Mouse (Mus musculus) kidney, postnatal 10 days (tissue): ENCODE data around the gene Cd86.

Experiments used
- DNase-seq: peaks from one replicate; pipeline ENCODE4 v3.0.0; 2021; ENCODE audit warnings: mixed read lengths

The Cd86 gene

DNA sequence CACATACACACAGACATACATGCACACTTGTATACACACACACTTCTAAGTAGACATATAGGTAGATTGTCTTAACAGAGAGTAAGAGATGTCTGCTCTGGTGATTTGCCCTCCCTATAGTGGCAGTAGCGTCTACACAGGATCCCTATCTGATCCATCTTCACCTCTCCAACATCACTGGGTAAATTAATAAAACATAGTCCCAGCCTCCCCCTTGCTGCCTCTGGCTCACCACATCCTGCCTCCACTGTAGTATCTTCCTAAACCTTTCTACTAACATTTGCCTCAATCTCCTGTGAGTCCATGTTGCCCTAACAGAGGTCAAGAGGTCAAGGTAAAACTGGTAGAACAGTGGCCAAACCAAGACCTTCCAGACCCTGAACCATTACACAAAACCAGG is 10.7 kb downstream of the Cd86 start:
- DNase-seq = no peak

DNA sequence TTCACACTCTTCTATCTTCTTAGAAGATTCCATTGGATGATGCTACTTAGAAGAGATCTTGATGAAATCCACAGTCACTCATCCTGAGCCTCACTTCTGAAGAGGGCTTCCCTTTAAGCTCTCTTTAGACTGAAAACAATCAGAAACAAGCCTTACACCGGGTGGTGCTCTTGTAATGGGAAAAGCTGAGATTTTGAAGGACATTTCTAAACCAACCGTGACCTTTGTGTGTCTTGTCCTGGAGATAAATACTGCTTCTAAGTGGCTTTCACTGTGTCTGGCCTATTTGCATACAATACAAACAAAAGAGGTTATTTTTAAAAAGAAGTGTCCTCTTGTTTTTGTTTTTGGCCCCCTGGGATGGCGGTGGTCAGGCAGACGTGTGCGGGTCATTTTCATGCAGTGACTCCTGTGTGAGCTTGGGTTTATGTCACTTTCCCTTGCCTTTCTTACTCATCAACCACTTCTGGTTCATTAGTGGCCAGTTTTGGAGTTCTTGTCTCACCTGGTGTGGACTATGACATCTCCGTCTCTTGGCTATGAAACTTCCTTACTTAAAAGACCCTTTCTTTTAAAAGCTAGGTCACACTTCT is 14.6 kb downstream of the Cd86 start:
- no peak for DNase-seq

DNA sequence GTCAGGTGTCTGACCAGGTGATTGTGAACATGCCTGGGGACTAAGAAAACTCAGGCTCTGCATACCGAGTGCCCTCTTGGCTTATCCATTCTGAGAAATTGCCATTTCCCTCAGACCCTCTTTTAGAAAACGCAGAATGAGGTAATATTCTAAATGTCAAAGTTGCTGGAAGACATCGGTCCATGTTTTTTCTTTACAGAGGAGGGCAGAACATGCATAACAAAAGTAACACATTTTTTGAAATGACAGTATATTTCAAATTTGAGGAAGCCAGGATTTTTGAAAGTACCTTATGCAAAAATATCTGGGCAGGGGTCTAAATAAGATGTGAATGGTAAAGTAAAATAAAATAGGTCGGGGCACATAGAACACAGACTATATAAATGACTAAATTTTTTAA is 15.4 kb downstream of the Cd86 start:
- DNase-seq = no peak

DNA sequence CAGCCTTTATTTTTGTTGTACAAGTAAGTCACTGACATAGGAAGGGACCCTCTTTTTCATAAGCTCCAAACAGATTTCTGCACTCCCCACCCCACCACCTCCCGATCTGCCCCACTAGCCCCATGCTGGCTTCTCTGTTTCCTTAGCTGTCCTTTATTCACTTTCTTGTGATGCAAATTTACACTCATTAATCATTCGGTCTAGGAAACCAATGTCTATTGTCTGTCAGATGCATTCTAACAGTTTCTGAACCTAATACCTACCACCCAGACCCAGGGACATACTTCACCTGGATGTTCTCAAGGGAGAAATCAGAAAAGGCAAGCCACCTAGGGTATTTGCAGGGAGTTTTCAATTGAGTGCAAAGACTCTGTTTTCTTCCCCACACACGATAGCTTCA is 16.6 kb downstream of the Cd86 start:
- no peak for DNase-seq

DNA sequence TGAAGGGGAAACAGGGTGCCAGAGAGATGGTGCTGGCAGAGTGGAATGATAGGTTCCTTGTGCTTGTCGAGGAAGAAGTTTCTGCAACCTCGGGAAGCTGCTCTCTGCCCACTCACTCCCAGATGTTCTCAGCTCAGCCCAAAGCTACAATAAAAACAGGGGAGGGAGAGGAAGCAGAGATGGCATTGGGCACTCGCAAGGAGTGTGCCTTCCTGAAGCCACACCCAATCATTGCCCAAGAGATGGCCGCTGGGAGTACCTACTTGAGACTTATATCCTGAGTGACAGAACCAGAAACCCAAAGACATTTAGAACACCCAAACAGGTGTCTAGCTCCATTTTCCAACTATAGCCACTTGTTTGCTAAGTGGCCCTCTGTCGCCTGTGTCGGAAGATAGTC is 20.8 kb downstream of the Cd86 start:
- DNase-seq = no peak

DNA sequence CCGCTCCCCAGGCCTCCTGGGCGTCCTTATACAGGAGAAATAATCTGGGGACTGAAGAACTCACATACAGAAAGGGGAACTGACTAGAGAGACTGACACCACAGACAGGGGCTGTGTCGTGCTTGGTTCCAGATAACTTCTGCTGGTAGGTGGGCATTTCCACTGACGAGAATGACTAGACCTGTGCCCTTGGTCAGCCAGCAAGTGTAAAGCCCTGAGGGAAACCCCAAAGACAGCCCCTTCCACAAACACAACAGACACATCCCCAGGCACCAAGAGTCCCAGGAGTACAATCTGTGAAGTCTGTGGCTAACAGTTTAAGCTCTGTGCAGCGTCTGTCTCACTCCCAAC is 23.2 kb downstream of the Cd86 start:
- no peak for DNase-seq

DNA sequence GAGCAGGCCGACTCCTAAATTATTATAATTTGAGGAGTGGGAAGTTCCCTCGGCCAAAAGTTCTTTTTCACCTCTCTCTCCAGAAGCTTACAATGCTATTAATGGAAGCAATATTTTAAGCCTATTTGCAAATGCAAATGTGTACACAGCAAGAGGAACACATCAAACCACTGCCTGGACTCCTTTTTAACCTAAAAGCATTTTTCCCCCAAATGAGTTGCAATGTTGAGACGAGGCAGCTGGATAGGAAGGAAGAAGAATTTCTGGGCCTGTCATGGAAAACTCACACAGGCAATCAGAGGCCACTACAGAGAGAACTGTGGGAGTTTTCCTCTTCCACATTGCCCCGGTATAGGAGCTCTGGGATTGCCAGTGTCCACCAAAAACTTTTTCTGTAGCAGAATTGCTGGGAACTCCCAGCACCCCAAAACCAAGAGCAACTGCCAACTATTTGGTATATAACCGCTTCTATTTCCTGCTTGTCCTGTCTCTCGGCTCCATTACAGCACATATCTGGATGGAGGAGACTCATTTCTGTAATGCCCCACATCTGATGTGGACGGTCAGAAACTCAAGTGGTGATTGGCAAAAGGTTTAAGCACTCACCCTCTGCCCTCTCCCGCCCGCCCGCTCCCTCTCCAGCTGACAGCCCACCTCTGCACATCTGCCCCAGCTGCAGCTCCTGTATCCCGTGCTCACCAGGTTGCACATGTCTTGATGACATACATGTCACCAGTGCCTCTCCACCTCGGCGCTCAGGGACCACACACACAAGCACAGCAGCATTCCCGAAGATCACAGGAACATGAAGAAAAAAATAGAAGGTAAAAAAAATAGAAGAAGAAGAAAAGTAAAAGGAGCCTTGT is 23.8 kb downstream of the Cd86 start:
- no peak for DNase-seq

DNA sequence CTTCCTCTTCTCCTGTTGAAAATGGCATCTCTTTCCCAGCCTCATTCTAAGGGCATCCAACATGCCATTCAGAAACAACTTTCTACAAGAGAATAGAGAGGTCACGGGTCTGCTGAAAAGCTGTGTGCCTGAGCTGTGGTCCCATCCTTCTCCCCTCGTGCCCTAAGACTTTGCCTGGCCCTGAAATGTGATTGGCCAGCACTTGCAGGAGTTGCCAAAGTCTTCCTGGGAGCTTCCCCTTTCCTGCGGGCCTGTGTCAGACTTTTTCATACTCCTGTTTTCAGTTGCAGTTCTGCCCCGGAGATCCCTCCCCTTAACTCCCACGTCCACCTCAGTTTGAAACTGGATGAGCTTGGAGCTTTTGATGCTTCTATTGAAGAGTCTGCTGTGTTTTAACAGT is 24.9 kb downstream of the Cd86 start:
- DNase-seq = no peak

DNA sequence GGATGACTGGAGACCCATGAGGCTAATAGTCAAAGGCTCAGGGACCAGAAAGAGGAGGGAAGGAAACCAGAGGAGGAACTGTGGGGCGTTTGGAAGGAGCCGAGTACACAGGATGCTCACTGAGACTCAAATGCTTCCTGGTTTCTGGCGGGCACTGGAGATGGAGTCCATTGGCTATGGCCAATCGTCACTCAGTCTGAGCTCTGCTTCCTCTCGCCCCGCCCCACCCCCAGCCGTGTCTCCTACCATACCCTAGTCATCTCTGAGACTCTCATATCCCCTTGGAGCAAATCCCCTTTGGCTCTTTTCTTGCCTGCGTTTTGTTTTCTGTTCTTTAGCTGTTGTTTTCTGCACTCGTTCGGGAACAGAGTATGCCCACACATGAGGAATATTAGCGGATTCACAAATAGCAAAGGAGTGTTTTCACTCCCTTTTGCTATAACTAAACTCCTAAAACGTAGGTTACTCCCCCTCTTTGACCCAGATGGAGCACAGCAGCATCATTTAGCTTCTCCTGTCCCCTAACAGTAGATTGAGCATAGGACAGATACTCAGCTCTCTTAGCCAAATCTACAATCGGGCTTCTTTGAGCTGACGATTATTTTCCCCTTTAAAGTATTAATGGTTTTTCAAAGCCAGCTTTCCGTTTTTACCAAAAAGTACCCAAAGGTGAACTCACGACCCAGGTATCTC is 25.9 kb downstream of the Cd86 start:
- no peak for DNase-seq

DNA sequence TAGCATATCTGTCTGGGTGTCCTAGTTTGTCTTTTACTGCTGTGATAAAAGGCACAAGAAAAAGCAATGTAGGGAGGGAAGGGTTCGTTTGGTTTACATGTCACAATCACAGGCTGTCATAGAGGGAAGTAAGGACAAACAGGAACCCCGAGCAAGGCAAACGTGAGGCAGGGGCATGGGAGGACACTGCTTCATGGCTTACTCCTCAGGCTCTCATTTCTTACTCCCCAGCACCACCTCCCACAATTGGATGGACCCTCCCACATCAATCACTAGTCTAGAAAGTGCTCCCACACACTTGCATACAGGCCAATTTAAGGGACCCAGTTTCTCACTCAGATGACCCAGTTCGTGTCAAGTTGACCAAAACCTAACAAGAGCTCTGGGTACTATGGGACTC is 29.1 kb downstream of the Cd86 start:
- DNase-seq = no peak

DNA sequence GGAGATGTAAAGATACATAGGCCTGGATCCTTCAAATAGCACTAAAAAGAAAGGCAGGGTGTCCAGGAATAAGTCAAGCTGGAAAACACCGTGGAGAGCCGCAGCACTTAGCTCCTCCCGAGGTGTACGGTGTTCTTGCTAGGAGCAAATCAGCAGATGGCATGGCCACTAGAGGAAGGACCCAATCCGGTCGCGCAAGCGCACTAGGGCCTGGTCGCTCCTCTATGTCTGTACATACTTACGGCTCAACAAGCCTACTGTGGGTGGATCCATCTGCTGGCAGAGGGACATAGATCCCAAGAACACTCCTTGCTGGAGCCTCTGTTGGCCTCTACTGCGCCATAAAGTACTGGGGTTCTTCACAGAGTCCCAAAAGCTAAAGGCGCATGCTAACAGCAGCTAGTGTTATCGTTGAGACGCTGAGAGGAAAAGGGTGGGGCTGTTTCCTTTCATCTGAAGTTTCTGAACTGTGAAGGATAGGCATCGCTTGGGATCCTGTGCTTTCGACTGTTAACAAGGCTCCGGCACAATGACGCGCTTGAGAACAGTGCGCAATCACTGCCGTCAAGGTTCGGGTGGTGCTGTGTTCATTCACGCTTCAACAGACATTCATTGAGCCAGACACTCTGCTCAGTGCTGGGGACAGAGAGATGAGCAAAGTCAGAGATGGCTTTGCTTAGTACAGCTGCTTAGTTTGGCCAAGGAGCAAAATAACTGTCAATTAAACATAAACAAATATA is 30.7 kb downstream of the Cd86 start:
- no peak for DNase-seq

DNA sequence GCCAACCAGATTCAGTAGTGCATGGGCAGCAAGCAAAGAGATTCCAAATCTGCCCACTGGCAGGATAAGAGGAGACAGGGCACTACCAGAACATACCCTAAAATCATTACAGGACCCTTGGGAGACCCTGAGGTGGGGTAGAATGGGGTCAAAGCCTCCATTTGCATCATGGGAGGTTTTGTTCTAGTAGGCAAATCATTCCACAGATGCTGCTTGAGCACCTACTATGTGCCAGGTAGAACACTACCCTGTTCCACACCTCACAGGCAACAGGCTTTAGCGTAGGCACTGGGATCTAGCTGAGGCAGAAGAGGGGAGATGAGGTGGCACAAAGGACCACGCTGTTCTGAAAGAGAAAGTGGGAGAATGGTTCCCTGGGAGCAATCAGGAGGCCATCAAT is 31.5 kb downstream of the Cd86 start:
- DNase-seq = no peak

DNA sequence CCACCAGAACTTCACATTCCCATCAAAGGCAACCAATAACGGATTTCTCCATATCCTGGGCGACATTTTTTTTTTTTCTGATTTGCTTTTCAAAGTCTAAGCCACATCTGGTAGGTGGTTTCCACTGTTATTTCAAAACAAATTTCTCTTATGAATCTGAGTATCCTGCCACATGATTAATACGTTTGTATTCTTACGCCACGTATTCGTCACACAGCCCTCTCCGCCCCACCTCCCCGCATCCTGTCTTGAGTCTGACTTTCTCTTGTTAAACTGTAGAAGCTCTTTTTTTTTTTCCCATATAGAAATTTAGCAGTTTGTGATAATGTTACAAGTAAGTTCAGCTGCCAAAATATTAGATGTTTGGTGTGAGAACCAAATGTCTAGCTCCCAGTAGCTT is 33.7 kb downstream of the Cd86 start:
- DNase-seq = no peak

DNA sequence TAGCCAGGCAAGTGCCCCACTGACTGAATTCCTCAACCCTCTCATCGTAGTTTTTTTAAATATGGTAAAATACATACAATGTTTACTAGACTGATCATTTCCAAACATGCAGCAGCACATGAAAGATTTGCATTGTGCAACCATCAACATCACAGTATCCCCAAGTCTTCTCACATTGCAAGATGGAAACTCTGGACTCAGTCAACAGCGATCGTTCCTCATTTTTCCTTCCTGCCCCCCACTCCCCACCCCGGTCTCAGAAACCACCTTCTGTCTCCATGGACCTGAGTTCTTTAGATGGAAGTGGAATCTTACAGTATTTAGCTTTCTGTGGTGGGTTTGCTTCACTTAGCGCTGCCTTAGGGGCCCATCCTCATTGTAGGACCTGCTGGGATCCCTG is 34.3 kb downstream of the Cd86 start:
- DNase-seq = no peak

DNA sequence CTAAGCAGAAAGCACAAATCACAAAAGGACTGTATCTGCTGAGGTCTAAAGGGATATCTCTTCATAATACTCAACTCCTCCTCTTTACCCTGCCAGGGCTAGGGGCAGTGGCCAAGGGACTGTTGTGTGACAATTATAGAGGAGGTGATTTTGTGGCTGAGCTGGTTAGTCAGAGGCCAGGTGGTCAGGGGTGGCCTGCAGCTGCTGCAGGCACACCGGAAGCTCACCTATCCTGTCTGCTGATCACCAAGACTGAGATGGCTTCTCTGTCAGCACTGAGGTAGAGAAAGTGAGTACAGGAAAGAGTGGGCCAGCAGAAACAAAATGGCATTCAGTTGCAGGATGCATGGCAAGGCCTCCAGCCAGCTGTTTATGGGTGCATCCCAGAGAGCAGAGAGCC is 38.1 kb downstream of the Cd86 start:
- no peak for DNase-seq

DNA sequence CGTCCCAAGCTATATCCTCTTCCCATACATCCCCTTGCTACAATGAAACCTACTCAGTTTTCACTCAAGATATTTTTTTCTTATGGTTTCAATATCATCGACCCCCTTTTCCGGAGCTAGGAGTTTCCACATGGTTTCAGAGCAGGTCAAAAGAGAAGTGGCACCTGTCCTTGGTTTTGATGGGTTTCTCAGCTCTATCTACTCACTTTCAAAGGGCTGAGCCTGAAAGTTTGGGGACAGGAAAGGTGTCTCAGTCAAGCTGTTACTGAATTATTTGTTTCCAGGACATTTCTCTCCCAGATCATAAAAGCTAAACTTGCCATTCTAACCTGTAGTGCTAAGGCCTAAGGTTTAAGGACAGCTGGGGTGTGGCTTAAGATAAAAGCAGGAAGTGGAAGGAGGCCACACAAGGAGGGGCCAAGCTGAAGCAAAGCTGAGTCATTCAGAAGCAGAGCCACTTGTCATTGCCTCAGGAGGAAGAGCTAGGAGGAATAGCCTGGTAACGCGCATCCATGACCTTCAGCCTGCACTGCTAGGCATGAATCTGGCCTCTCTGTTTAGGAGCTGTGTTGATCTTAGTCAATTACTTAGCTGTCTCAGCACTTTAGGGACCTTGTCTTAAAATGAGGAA is 39.2 kb downstream of the Cd86 start:
- DNase-seq = no peak

DNA sequence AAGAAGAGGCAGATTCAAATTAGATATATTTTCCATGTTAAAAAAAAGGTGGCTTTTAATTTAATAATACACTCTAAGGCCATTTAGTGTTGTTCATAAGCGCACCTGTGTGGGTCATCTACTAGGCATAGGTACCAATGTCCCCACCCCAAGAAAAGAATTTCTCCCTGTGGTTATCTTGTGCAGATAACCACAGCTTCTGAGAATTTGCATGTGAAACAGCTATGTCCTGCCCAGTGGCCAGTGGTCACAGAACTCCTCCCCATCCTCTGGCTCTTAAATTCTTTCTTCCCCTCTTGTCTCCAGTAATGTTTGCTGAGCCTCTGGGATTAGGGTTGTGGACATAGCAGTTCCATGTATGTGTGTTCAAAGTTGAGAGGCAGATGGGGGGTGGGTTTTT is 40.0 kb downstream of the Cd86 start:
- no peak for DNase-seq

DNA sequence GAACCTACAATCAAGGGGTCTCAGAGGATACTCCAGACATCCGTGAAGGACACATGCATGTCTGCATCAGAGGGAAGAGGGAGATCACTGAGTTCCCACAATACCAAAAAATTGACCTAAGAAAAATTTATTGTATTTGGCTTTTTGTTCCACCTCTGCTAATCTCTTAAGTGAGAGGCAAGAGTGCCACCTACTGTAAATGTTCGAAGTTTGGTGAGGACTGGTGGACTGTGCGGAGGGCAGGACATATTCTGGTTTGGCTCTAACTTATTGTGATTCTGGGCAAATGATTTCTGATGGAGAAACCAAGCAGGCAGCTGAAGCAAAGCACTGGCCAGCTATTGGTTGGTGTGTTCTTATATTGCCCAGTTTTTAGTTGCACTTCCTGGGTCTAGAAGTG is 43.6 kb downstream of the Cd86 start:
- peak; percentile 21 for DNase-seq

DNA sequence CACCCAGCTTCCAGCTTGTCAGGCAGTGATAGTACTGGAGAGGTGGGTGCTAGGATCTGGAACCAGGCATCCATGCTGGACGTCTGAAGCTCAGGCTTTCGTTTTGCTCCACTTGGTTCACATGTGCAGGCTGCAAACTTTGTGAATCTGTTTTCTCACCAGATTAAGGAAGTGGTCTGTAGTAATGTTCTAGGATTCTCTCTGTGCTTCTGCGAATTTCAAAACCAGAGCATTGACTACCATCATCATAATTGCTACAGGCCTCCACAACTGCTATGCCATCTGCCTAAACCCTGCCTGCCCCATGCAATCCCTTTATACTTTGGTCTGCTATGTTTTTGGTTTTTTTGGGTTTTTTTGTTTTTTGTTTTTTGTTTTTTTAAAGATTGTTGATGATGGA is 44.8 kb downstream of the Cd86 start:
- no peak for DNase-seq

DNA sequence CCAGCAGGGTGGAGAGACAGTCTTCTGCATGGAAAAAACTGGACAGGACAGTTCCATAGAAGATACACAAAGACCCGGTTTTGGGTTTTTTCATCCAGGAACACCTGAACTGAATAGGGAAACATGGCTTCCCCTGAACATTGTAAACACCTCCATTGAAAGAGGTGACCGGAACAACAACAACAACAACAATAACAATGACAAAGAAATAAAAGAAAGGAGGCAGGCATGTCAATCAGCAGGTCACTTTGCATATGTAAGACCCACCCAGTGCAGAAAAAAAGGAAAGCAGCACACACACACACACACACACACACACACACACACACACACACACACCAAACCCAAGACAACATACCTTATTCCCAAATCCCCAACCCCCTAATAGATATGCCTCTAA is 52.2 kb downstream of the Cd86 start:
- no peak for DNase-seq

DNA sequence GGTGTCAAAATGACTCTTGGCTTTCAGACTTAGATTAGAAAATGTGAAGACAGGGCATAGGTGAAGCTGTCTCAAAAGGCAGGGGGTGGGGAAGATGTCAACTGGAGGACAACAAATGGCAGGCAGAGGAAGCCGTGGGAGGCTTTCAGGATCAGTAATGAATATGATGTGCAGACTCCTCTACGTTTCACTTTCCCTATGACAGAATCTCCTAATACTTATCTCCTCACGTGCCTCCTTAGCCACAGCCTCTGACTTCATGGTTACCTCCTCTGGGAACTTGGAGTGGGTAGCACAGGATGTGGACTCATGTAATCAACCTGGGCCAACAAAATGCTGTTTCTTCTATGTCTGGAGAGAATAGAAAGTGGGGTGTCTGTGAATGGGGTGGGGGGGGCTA is 63.2 kb downstream of the Cd86 start:
- DNase-seq = no peak

DNA sequence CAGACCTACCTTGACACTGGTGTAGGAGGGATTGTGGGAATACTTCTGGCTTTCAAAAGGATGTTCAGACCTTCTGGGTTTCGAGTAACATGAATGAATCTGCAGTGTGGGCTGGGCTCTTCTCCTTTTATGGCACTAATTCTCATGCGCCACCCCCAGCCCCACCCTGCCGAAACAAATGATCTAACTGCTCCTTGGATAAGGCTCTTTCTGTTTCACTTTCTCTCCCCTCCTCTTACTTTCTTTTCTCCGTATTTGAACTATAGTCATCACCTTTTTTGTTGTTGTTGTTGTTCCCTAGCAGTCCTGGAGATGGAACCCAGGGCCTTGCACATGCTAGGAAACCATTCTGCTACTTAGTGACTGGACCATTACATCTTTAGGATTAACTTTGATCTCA is 67.6 kb downstream of the Cd86 start:
- no peak for DNase-seq
